Mouse (Mus musculus) regulatory T cell (primary cell): Measurements from ENCODE around the gene Rbfox3.

ENCODE experiments used
- in situ Hi-C: fragments of 300-600 bp; cut with MboI, MseI; formaldehyde crosslinking; loops from one replicate; pipeline ENCODE4 v1.15.1; 2025; ENCODE audit warnings: high pct_unique_total_duplicates

Rbfox3 gene

DNA sequence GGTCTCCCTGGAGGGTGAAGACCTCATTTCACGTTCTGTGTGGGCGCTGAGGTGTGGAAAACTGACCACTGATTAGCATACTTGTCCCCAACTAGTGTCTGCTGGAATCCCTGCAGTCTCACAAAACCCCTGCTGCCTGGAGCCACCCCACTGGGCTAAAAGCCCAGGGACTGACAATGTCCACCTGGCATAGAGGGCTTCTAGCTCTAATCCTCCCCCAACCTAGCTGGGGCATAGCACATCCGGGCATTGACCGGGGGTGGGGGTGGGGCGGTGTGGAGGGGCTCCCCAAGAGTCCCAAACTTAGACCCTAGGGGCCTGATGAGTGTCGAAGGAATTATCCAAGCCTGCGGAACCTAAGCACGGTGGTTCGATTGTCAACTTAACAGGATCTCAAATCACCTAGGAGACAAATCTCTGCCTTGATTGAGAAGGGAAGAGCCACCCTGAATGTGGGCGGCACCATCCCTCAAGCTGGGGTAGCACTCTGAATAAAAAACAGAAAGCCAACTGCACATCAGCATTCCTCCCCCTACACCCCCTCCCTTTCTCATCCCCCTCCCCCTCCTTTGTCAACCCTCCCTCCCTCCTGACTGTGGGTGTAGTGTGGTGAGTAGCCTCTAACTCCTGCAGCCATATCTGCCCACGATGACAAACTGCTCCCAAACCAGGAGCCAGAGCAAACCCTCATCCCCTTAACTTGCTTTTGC is 29.5 kb downstream of the Rbfox3 start:
- in situ Hi-C loops = no loop called here

DNA sequence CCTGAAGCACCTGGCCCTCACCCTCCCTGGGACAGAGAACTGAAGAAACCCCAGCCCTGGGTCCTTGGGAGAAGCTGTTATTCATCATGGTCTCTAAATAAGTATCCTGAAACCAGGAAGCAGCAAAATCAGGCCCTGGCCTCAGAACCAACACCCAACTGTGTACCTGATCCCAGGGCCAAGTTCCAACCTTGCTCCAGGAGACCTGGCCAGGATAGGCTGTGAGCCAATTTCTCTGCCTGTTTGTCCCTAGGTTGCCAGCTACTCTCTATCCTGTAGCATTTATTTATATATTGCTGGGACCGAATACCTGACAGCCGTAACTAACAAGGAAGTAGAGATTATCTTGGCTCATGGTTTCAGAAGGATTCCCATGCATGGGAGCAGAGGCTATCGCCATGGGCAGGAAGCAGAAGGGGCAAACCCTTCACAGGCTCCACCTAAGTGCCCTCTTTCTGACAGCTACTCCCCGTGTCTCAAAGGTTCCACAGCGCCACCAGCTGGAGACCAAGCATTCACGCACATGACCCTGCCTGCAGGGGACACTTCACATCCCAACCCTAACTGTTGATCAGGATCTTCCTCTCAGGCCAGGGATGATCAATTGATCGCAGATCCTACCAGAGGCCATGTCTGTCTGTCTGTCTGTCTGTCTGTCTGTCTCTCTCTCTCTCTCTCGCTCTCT is 31.8 kb downstream of the Rbfox3 start:
- in situ Hi-C loops = no loop called here

DNA sequence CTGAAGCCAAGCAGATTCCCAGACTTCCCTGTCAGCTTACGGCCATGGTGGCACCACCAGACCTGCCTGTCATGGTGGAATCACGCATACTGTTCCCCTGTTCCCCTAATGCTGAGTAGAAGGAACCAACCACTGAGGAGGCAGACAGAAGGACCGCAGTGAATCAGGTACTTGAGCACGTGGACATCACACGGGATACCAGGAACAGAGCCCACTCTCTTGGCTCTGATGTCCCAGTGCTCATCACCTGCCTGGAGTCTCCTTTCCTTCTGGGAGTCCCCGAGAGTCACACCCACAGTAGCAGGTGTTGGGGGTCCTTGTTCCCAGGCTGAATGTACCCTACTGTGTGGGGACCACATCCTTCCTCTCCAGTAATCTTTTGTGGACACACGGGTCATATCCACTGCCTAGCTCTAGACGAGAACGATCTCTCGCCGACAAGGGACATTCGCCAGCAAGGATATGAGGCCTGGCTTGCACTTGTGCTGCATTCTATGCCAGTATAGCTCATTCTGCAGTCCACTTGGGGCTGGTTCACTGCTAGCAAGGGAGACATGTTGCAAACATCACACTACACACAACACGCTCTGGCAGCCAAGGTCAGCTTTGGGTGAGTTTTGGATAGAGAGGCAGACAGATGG is 32.7 kb downstream of the Rbfox3 start:
- in situ Hi-C loops = no loop called here

DNA sequence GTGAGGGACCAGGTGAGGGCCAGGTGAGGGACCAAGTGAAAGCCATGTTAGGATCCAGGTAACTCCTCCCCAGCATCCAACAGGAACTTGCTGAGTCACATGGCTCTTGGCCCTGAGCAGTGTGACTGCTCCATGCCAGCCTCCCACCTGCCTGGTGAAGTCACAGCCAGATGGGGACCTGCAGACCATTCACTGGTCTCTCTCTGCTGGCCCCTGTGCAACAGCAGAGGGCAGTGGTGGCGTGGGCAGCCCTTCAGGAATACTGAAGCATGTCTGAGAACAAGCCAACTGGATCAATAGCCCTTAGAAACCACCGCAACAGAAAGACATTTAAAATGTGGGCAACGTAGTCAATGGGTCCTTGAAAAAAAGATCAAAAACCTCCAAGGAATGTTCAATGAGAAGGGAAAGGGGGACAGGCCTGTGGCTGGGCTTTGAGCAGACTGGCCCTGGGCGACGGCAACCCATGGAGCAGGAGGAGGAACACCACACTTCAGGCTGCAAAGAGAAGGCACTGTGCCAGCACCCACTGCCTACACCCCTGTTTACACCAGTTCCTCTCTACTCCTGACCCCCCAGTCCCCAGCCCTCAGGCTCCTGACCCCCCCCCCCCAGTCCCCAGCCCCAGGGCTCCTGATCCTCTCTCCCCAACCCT is 36.0 kb downstream of the Rbfox3 start:
- in situ Hi-C loops = no loop called here

DNA sequence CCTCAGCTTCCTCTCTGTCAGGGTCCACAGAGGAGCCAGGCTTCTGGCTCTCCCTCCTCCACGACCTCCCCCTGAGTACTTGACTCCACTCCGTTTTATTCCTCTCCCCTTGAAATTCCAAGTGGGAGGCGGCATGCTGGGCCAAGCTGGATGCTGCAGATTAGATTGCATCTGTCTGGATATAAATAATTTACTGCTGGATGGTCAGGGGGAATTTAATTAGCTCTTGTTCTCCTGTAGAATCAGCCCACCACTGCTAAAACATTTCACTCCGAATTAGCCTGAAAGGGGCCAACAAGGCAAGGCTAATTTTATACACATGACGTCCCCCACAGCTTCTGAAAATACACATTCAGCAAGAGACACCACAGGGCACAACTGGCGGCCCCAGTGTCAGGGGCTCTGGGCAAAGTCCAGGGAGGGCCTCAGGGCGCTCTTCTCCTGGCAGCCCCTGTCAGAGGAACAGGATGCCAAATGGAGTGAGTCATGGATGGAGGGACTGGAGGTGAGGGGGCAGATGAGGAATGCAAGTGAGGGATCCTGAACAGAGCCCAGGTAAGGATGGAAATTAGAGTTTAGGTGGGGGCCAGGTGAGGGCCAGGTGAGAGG is 36.8 kb downstream of the Rbfox3 start:
- in situ Hi-C loops = no loop called here

DNA sequence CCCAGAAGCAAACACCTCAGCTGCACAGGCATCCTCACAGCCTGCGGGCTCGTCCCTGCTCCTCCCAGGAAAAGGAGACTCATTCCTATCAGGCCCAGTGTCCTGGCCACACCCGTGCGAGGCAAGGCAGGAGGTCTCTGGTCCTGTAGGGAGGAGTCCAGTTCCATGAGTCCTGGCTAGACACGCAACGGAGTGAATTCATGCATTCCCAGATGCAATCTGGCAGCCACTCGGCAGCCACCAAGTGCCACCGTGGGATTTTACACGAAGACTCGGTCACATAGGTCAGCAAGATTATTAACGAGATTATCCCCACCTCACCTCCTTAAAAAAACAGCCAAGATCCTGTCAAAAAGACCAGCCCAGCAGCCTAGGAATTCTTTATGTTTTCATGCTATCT is 37.4 kb downstream of the Rbfox3 start:
- in situ Hi-C loops = no loop called here

DNA sequence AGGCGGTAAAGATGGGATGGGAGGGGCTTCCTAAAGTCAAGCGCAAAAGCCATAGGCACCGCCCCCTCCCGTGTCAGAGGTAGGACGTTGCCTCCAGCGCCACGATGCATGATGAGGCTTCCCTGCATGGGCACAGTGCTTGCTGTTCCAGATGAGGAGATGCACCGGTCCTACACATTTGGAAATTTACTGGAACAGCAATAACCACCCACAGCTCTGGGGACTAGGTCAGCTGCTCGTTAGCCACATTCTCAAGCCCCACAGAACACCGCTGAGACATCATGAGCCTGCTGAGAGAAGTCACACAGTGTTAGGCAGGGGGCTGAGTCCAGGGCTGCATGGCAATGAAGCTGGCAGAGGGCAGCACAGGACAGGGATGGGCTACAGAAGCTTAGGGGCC is 39.9 kb downstream of the Rbfox3 start:
- in situ Hi-C loops = no loop called here

DNA sequence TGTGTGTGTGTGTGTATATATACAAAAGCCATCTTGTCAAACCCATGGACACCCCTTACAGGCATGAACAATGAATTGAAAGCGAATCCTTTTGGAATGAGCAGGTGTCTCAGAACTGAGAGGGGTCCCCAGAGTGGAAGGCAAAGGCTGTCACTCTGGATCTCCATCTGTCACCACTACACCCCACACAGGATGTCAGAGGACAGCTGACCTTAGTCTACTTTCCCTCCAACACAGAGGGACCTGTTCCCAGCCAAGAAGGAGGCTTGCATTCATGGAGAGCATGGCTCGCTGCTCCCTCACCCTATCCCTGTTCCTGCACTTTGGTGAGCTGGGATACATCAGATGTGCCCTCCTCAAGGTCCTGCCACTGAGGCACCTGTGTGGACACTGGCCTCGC is 48.0 kb downstream of the Rbfox3 start:
- in situ Hi-C loops = no loop called here

DNA sequence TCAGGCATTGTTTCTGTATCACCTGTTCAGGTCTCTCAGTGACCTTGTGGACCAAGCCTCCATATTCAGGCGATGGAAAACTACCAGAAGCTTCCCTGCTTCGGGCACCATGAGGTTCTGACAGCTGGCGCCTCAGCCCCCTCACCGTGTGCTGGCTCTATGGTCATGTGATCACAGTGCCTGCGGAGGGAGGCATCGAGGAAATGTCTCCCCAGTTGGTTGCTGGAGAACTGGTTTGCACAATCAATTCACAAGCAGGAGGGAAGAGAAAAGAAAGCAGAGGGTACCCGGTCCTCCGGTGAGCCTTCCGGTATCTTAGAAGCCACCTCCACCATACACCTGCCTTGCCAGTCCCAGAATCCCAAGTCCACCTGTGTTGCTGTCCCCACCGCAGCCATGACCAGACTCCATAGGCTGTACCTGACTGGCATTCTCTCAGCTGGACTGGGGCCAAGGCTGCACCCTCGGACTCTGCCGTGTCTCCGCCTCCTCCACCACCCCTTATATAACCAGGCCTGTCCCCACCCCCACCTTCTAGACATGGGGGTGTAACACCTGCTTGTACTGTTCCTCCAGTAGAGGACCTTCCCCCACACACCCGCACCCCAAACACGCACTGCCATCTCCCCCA is 49.5 kb downstream of the Rbfox3 start:
- in situ Hi-C loops = no loop called here

DNA sequence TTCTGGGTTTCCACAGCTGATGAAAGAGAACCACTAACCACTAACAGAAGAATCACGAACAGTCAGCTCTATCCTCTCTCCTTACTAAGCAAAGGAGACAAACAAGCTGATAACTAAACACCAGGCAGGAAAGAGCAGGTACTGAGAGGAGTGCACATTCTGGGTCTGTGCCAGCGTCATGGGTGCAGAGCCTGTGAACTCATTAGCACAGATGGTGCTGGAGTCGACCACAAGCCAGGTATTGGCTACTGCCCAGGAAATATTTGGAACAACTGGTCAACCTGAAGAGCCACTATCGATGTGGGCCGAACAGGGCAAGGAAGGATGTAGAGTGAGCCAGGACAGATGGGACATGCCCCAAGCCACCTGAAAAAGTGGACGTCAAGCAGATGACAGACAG is 50.2 kb downstream of the Rbfox3 start:
- in situ Hi-C loops = no loop called here

DNA sequence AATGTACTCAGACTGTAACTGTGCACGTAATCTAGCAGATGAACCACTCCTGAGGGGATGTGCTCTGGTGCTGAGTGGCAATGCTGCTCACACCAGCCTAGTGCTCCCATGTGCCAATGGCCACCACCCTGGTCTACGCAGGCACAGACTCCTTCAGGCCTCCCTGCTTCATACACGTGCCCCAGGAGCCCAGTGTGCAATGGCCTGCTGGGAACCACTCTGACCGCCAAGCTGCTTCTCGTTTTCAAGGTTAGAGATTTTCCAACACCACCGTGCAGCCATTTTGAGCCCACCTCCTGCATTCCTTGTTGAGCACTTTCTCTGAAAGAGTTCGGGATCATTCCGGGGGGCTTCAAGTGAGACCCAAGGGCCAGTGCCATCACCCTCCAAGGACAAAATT is 50.6 kb downstream of the Rbfox3 start:
- in situ Hi-C loops = no loop called here

DNA sequence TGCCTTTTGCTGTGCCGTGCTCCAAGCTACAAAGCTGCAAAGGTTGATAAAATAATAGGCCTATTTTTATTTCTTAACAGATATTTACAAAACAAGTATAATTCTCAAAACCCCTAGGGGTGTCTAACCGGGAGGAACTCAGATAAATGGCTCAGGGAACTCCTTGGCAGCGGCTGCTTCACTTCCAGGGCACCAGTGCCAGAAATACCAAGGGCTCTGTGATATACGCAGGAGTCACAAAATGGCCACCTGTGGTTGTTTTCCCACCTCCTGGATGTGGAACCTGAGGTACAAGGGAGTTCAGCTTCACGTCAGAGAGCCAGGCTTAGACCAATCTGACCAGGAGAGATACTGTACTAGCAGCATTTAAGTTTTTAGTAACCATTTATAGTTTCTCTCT is 51.6 kb downstream of the Rbfox3 start:
- in situ Hi-C loops = loop anchor here (5.0 kb wide), 1 partner anchor 92 kb away; no protein-coding TSS in a partner anchor

DNA sequence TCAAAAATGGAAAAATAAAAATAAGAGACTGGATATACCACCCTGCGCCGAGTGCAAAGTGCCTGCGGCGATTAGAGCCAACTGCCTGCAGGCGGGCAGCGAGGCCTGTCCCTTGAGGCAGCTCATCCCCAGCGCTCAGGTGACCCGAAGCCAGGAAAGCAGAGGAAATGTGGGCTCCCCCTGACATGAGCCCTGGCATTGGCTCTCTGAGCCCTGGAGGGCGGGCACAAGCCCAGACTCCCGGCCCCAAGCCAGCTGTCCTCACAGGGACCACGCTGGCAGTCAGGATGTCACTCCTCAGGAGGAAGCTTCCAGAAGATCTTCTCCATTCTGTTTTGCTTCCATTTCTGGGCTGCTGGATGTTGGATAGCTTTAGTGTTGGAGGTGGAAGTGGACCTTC is 53.1 kb downstream of the Rbfox3 start:
- in situ Hi-C loops = loop anchor here (5.0 kb wide), 1 partner anchor 94 kb away; no protein-coding TSS in a partner anchor

DNA sequence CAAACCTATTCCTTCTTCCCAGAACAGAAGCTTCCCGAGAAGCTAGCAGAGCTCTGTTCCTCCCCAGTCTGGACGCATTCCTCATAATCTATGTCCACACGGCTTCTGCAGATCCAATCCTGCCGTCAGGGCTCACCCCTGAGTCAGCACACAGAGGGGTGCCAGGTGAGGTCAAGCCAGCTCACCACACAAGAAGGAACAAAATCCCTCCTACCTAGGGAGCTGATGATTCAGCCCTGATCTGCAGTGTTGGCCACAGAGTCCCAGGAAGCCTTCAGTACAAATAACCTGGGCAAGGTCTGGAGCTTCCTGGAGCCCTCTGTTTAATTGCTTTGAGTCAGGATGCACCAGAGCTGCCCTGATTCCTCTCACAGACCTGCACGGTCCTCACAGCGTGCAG is 60.0 kb downstream of the Rbfox3 start:
- in situ Hi-C loops = no loop called here

DNA sequence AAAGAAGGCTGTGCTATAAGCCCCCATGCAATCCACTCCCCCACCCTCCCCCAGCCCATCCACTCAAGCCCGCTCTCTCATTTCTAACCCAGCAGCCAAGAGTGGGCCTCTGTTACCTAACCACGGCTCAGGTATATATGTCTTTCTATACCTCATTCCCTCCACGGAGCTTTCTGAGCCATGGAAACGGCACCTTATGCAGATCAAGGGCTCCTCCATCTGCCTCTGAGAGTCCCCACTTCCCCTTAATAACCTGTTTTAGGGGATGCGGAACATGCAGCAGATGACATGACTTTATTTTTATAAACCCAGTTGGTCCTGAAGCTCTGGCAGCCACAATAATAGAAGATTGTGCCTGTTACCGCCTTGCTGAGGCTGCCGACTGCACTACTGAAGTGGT is 63.4 kb downstream of the Rbfox3 start:
- in situ Hi-C loops = no loop called here

DNA sequence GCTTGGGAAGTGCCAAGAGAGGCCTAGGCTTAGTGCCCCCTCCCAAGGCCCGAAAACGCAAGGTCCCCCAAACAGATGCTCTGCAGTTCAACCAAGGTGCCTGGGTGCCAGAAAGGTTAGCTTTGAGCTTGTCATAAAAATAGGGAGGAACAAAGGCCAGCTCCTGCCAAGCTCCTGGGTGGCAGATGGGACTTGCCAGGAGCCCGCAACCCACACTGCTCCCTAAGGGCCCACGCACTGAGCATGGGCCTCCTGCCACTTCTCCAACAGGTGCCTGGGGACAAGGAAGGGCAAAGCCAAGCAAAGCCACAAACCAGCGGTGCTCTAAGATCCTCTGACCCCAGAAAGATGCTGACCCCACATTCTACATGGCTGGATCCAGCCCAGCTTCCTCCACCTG is 70.4 kb downstream of the Rbfox3 start:
- in situ Hi-C loops = no loop called here

DNA sequence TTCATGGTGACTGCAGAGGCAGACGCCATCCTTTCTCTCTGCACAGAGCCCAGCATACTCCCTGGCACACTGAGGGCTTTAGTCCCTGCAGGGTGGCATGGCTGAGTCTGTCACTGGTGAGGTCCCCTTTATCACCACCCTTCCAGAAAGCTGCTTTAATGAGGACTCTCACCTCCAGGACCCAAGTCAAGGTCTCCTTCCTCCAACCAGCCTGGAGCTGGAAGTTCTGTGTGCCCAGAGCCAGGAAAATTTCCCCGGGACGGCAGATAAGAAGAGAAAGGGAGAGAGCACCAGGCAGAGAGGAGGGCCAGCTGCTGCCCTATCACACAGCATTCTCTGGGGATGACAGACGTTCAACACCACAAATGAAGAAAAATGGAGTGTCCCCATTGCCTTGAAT is 73.2 kb downstream of the Rbfox3 start:
- in situ Hi-C loops = no loop called here

DNA sequence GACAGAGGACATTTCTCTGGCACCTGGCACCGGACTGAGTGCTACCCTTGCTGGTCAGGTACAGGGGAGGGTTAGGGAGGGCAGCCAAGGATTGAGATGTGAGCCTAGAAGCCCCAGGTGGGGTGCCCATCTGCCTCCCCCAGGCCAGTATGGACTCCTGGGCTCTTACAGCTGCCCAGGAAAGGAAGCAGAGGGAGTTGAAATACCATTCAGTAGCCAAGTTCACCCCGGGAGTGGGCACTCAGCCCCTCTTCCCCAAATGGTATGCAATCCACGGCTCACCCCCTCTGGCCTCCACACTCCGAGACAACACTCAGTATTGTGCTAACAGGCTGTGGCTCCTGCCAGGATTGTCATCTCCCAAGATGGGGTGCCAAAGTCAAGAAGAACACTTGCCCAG is 74.5 kb downstream of the Rbfox3 start:
- in situ Hi-C loops = no loop called here

DNA sequence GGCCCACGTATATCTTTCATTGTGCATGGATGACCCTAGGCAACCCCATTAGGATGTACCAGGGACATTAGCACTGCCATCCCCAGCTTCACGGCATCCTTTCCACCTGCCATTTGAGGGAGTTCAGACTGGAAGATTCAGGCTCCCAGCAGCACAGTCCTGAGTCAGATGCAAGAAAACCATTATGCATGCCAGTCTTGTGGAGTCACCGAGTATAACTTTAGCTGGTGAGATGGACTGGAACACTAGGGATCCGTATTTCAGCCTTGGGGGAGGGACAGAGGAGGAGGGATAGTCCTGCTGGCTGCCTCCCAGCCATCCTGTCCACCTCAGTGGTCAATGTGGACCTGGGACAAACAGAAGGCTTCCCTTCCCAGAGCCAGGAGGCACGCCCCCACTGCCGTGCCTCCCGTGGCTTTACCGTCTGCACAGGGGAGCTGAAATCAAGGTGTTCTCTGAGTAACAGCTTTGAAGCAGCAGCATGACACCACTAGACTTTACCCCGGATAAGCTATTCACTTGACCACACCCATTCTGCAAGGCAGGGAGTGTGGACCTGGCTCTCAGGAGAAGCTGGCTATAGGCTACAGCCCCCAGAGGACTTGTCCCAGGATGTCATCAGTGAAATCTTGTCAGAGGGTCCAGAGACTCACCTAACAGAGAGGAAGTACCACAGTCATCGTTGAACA is 78.5 kb downstream of the Rbfox3 start:
- in situ Hi-C loops = no loop called here

DNA sequence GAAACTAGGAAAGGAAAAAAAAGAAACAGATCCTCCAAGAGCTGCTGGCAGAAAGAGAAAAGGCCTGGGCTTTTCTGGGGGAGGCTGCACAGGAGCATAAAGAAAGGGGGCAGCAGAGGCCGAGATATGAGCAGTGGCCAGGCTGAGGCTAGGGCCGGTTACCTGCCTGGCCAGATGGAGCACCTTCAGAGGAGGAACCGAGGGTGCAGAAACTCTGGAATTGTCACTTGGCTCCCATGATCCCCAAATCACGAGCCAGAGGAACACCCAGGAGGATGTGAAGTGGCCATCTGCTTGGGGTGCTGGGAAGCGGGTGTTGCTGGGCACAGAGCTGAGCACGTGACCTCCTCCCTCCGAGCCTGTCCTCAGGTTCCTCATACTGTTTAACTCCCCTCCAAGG is 79.7 kb downstream of the Rbfox3 start:
- in situ Hi-C loops = no loop called here
